Mouse (Mus musculus): ENCODE data around the gene Gm8369.
"Not testable (repeated sequence)": the region's sequence is repeated elsewhere in the genome, so short reads cannot be mapped to it uniquely, and the experiment has no call there.

Gene Gm8369

GRCm38 (mm10) chr19:11485746-11486145 is at the start of gene Gm8369:
TSS of gene Gm8369 (plus strand) at chr19:11485938.
- peak; percentile 3 to 40 for DNase-seq (ENCODE audit: low spot score in 2 of 2)

GRCm38 (mm10) chr19:11443338-11443737 is 42.4 kb upstream of the Gm8369 start, which contains the start of gene Ms4a4b:
TSS of gene Ms4a4b (plus strand) at chr19:11443553.
- no peak for DNase-seq (ENCODE audit: low spot score in 2 of 2)

DNA sequence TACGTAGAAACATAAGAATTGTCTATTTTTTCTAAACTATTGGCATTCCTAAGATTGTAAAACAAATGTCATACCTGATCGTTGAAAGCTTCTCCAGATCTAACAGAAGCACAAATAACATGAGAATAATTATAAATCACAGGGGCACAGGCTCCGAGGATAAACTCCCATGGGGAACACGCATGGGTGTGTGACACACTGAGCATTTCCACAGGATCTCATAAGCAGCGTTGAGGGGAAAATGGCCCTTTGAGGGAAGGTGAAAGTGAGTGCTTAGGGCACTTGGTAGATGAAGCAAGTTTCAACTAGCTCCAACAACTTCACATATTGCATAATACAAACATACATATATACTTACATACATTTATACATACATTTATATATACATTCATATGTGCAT is 41.8 kb upstream of the Gm8369 start:
- DNase-seq (ENCODE audit: low spot score in 2 of 2) = no peak

DNA sequence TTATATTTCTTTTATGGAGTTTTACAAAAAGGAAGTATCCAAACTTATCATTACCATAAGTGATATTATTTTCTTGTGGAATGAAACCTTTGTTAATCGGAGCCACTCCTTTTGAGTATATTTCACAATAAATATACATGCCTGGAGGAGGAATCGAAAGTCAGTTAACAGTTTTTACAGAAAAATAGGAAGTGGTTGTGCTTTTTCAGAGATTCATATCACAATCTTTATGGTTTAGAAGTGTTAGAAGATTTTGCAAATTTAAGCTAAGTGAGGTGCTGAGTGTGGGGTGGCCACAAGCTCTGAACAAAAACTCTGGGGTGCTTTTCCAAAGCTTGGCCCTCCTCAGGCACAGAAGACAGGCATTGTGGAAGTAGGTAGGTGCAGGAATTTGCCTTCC is 38.5 kb upstream of the Gm8369 start:
- DNase-seq (ENCODE audit: low spot score in 2 of 2) = no peak

GRCm38 (mm10) chr19:11459041-11459440 is 26.7 kb upstream of the Gm8369 start:
- DNase-seq (ENCODE audit: low spot score in 2 of 2) = not testable (repeated sequence)

DNA sequence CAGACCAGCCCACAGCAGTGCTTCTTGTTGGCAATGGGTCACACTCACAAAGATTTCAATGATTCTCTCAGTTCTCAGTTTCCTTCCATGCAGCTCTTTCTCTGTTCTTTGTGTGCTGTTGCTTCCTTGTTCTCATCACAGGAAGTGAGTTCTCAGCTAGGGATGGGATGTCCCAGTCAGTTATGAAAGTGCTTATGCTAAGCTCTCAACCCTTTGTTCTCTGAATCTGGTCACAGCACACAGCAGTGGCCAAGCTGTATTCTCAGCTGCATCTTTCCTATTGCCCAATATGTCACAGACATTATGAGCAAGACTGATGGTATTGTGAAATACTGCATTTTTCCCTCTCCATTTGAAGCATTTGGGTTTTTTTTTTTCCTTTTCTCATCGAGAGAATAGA is 20.9 kb upstream of the Gm8369 start:
- not testable (repeated sequence) for DNase-seq (ENCODE audit: low spot score in 2 of 2)

DNA sequence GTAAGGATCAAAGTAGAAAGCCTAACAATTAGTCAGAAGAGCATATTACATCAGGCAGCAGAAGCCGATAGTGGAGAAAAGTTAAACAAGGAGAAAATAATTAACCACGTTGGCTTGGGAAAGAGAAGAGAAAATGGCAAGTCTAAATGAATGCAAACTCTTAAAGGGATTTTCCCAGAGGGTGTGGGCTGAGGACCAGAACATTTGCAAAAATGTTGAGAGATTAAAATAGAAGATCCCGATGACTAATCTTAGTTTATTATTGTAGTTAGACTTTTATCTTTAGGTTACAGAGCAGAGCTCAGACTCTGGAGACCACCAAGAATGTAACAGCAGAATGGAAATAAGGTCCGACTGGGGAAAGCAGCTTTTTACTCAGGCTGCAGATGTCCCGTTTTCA is 19.3 kb upstream of the Gm8369 start:
- DNase-seq (ENCODE audit: low spot score in 2 of 2) = no peak

DNA sequence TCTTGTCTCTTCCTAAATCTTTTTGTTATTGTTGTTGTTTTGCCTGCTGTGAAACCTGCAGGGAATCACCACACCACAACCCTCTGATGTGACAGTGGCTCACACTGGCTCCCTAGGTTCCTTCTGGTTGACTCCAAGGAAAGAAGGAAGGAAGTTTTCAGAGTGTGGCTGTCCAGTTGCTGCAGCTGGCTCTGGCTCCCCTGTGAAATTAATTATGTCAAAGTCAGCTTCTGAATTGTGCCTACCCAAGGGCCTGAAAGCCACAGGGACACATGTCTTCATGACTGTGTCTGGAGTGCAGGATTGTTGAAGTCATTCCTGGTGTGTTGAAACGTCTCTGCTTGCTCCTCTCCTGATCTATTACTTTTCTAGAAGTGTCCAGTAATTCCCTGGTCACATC is 17.4 kb upstream of the Gm8369 start:
- DNase-seq (ENCODE audit: low spot score in 2 of 2) = not testable (repeated sequence)

DNA sequence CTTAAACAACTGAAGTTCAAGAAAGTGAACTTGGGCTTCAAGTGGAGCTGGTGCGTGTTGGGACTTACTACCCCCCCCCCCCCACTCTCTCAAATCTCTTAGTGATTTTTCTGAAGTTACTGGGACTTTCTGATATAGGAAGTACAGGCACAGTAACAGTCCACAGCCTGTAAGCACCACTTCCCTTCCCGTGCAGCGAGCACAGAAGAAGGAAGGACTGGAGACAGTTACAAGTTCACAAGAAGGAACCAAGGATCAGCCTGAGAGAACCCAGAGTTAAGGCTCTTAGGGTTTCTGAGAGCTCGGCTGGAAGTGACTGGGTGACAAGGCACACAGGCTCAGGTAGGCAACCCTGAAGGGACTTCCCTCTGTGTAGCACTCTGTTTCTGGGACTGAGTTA is 16.5 kb upstream of the Gm8369 start, which contains the start of gene Ms4a6c:
Gene Ms4a6c, plus strand, starts transcription at position 152 of the 400 bp plus-strand sequence.
- not testable (repeated sequence) for DNase-seq (ENCODE audit: low spot score in 2 of 2)

GRCm38 (mm10) chr19:11479714-11480113 is 6.0 kb upstream of the Gm8369 start:
- no peak for DNase-seq (ENCODE audit: low spot score in 2 of 2)

GRCm38 (mm10) chr19:11482684-11483083 is 3.1 kb upstream of the Gm8369 start:
- no peak for DNase-seq (ENCODE audit: low spot score in 2 of 2)

- DNase-seq (ENCODE audit: low spot score in 2 of 2) = no peak
Measured at GRCm38 (mm10) chr19:11483941-11484340, 1.8 kb upstream of the Gm8369 start.

DNA sequence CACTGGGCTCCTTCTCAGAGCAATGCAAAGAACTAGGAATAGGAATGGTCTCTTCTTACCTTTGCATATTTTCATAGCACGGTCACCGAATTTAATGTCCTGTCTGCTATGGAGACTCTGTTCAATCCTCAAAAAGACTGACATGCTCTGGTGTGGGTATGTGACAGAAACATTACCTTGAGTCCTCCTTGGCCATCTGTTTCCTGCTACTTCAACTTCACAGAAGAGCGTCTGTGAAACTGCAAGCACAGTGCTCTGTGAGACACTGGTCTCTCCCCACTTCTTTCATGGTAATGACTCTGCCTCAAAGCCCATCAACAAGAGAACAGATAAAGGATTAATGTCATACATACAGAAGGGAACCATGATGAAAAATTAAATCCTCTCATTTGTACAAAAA is 1.4 kb upstream of the Gm8369 start:
- DNase-seq (ENCODE audit: low spot score in 2 of 2) = no peak

- DNase-seq (ENCODE audit: low spot score in 2 of 2) = no peak
Measured at GRCm38 (mm10) chr19:11485266-11485665, 472 bp upstream of the Gm8369 start.

GRCm38 (mm10) chr19:11486599-11486998 is 861 bp downstream of the Gm8369 start:
- DNase-seq (ENCODE audit: low spot score in 2 of 2) = no peak

DNA sequence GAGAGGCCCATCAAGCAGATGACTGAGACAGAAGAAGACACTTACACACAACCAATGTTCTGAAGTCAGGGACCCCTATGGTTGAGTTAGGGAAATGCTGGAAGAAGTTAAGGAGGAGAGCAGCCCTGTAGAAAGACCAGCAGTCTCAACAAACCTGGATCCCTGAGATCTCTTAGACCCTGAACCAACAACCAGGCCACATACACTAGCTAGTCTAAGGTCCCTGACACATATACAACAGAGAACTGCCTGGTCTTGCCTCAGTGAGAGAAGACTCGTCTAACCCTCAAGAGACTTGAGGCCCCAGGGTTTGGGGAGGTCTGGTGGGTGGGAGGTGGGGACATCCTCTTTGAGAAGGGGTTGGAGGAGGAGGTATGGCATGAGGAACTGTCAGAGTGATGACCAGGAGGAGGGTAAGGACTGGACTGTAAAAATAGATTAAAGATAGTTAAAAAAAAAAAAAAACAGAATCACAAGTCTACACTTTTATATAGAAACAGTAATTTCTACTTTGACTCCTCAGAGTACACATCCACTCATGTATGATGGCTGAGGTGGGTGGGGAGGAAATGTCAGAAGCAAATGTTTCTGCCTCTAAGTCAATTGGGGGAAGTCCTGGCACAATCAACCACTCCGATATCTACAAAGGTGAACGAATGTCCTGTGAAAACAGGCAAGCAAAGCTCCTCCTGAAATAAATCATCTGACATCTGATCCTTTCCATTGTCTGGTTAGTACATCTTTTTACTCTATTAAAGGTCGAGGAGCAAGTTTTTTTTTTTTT is 5.9 kb downstream of the Gm8369 start:
- DNase-seq (ENCODE audit: low spot score in 2 of 2) = no peak

- no peak for DNase-seq (ENCODE audit: low spot score in 2 of 2)
Measured at GRCm38 (mm10) chr19:11492671-11493070, 6.9 kb downstream of the Gm8369 start.

DNA sequence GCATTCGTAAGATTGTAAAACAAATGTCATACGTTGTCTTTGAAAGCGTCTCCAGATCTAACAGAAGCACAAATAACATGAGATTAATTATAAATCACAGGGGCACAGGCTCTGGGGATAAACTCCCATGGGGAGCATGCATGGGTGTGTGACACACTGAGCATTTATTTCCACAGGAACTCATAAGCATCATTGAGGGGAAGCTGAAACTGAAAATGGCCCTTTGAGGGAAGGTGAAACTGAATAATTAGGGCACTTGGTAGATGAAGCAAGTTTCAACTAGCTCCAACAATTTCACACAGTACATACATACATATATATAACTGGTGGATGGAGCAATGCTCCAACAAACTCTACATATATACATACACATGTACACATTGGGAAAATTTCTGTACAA is 8.8 kb downstream of the Gm8369 start:
- no peak for DNase-seq (ENCODE audit: low spot score in 2 of 2)

DNA sequence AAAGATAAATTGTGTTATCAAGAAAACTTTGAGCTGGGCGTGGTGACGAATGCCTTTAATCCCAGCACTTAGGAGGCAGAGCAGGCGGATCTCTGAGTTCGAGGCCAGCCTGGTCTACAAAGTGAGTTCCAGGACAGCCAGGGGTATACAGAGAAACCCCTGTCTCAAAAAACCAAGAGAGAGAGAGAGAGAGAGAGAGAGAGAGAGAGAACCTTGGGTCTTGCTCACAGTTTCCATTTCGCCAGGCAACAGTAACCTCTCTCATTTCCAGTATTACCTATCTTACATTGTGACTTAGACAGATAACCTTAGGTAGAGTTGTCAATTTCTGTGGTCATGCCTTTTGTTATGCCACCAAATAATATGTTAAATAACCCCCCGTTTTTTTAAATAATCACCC is 10.6 kb downstream of the Gm8369 start:
- no peak for DNase-seq (ENCODE audit: low spot score in 2 of 2)

- DNase-seq (ENCODE audit: low spot score in 2 of 2) = not testable (repeated sequence)
Measured at GRCm38 (mm10) chr19:11497300-11497699, 11.6 kb downstream of the Gm8369 start.

- no peak for DNase-seq (ENCODE audit: low spot score in 2 of 2)
Measured at GRCm38 (mm10) chr19:11500796-11501195, 15.1 kb downstream of the Gm8369 start.

GRCm38 (mm10) chr19:11501326-11501725 is 15.6 kb downstream of the Gm8369 start:
- DNase-seq (ENCODE audit: low spot score in 2 of 2) = no peak

DNA sequence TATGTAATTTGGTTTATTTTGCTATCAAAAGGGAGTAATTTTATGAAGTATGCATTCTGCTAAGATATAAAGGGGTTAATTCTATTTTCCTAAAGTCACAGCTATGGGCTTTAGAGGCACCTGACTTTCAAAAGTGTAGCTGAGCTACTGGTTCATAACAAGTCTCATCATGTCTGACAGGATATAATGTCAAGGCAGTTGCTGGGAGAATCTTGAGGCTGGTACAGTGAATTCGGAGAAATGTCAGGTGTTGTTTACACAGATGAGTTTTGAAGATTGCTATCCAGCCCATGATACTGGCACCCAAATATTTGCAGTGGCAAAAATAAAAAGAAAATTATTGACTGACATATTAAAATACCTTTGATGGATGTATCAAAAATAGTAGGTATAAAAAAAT is 19.1 kb downstream of the Gm8369 start:
- no peak for DNase-seq (ENCODE audit: low spot score in 2 of 2)

GRCm38 (mm10) chr19:11513458-11513857 is 27.7 kb downstream of the Gm8369 start:
- DNase-seq (ENCODE audit: low spot score in 2 of 2) = no peak
